Mouse (Mus musculus) gastrocnemius, postnatal 14 days (tissue): Measurements from ENCODE around the gene Bcl10. TPM values are rescaled to one million over a fixed set of nuclear protein-coding genes. Genes with fewer than 3 reads are reported as not detected.
"Not testable (repeated sequence)": the region's sequence is repeated elsewhere in the genome, so short reads cannot be mapped to it uniquely, and the experiment has no call there.

Experiments used
- DNase-seq: peaks from one replicate; pipeline ENCODE4 v3.0.0; 2021; ENCODE audit warnings: mixed read lengths
- intact Hi-C: fragments of 180-260 bp; cut with DNase I; formaldehyde crosslinking; loops from one replicate; pipeline ENCODE4 v1.15.1; 2025; ENCODE audit warnings: low total_unique reads
- long read RNA-seq, 2 experiments: library from polyadenylated mRNA; stranded (forward); transcript quantifications; one replicate each; pipeline ENCODE4 v2.0.0; 2021
- total RNA-seq, 2 experiments: library from RNA; stranded (reverse); gene quantifications; 2 replicates each; pipeline ENCODE4 v1.2.3; 2021

Gene Bcl10
- 10 to 100 TPM; 13.6 to 14.0 TPM for total RNA-seq
- long read RNA-seq, experiment 1, transcript Bcl10-201 (3 exons, 1,949 nt) = major isoform, 17 of 18 reads
- long read RNA-seq, experiment 1, partial matches to known transcripts = 0 of 18 reads
- long read RNA-seq, experiment 1, other reads (novel, unspliced or antisense) = 1 of 18 reads
- long read RNA-seq, experiment 2, transcript Bcl10-201 (3 exons, 1,949 nt) = major isoform, 18 of 18 reads
- long read RNA-seq, experiment 2, partial matches to known transcripts = 0 of 18 reads
- long read RNA-seq, experiment 2, other reads (novel, unspliced or antisense) = 0 of 18 reads

DNA sequence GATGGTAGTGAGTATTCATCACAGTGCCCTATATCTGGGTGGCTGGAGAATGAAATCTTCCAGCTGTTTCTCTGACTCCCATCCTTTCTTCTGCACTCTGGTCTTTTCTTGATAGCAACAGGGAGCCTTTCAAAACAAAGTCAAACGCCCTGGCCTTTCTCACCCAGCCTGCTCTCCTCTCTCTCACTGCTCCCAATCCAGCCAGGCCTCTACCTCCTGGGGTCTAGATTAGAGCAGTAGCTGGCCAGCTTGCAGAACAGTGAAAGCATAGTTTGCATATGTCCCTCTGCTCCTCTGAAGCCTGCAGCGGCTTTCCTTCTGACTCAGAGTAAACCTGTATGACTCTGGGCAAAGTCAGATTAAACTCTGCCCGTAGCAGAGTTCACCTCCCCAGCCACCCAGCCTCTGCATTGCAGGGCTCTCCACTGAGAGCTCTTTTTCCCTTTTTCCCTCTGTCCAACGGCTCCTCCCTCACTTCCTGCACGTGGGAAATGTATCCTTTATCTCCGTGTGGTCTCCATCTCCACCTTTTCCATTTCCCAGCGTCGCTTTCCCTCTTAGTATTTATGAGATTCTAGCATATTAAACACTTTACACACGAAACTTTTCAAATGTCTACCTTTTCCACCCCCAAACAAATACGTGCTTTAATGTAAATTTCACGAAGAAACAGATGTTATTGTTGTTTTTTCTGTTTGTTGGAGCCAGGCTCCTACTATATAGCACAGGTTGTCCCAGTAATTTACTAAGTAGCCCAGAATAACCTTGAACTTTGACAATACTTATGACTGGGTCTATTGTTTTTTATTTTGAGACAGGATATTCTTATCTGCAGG, at the start of gene Bcl10:
TSS of gene Bcl10 (plus strand) at position 786 of the 836 bp plus-strand sequence.
- intact Hi-C loops = no loop called here

GRCm38 (mm10) chr3:145873271-145873670, 49.3 kb upstream of the Bcl10 start:
- intact Hi-C loops = no loop called here
- no peak for DNase-seq

More for the DNA sequence above, at the start of gene Bcl10:
- DNase-seq = no peak

DNA sequence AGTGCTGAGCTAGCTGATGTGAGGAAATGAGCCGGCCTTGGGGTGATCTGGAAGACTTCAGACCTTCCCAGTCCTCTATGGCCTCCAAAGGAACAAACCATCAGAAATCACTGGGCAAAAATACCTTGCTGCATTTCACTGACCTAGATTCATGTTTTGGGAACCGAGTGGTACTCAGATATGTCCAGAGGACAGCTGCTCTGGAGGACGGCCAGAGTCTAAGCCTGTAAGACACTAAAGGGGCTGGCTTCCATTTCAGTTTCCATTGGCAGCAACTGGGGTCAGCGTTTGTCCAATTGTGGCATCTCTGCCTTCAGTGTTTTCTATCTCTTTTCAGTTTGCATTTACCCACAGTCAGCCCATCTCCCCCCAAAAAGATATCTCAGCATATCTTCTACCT, 48.5 kb upstream of the Bcl10 start:
- intact Hi-C loops = no loop called here
- DNase-seq = peak; percentile 86

DNA sequence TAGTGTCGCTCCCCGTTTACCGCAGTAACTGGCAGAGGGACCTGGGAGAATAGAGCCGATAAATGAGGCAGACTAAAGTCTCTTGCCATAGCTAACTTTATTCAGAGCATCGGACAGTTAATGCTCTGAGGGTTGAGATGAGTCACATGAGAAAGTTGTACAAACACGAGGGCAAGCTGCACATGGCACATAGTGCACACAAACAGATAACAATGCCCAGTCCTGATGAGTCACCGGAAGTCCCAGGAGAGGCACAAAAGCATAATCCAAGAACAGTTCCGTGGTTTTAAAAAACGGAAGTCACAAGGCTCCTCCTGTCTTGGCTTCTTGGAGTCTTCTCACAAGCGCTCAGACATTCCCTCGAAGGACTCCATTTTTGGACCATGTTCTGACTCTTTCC, 46.5 kb upstream of the Bcl10 start:
- intact Hi-C loops = no loop called here
- DNase-seq = no peak

GRCm38 (mm10) chr3:145878867-145879266, 43.7 kb upstream of the Bcl10 start:
- DNase-seq, intact Hi-C loops: not testable (repeated sequence)

DNA sequence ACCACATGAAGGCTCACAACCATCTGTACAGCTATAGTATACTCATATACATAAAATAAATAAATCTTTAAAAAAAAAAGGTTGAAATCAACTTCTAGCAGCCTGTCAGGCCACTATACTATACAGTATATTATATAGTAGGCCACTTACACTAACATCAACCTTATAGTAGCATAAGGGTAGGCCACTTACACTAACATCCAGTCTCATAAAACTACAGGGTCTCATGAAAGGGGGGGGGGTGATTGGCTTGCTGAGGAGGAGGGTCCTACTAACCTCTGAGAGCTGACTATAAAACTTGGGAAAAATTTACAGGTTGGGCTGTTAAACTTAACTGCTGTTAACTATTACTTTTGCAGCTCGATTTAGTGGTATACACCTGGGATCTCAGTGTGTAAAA, 42.3 kb upstream of the Bcl10 start:
- intact Hi-C loops = no loop called here
- DNase-seq = no peak

- DNase-seq = no peak
- intact Hi-C loops = no loop called here
Measured at GRCm38 (mm10) chr3:145882076-145882874, 40.3 kb upstream of the Bcl10 start.

DNA sequence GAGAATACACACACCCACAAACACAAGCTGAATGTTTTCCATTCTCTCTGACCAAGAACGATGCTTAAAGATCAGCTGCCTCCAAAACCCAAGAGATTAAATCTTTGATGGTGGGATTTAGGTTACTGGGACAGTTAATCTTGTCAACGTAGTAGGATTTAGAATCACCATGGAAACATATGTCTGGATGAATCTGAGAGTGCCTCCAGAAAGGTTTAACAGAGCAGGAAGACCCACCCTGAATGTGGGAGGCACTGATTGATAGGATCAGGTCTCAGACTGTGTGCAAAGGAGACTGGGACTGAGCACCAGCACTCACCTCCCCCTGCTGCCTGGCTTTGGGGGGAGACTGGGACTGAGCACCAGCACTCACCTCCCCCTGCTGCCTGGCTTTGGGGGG, 39.4 kb upstream of the Bcl10 start:
- no peak for DNase-seq
- intact Hi-C loops = no loop called here

GRCm38 (mm10) chr3:145885376-145885775, 37.2 kb upstream of the Bcl10 start:
- intact Hi-C loops = no loop called here
- DNase-seq = no peak

DNA sequence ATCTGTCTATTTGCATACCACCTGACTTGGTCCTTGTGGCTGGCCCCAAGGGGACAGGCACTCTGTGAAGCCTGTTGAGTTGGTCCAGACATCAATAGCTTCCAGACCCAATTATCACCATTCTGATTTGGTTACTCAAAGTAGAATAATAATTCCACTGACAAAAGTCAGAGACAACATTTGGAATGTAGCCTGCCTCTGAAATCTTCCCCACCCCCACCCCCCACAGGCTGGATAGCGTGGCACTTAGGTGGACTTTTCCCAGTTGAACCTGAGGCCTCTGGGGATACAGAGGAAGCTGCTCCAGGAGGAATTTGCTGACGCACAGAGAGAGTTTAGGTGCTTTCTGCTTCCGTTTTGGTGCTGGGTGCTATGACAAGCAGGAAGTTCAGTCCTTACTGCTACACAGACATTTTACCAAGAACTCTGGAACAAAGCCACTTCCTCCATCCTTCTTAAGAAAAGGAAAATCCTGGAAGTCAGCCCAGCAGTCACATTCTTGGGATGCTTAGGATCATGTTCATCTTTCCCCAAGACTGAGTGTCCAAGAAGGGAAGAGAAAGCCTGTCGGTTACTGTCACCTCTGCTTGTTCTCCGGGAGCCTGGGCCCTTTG, 36.6 kb upstream of the Bcl10 start:
- DNase-seq = no peak

GRCm38 (mm10) chr3:145887430-145887971, 35.1 kb upstream of the Bcl10 start:
- intact Hi-C loops = no loop called here
- no peak for DNase-seq

More for the DNA sequence above, 36.6 kb upstream of the Bcl10 start:
- intact Hi-C loops = no loop called here

- intact Hi-C loops = no loop called here
- DNase-seq = no peak
Measured at GRCm38 (mm10) chr3:145890346-145891132, 32.1 kb upstream of the Bcl10 start.

GRCm38 (mm10) chr3:145892451-145892850, 30.2 kb upstream of the Bcl10 start:
- intact Hi-C loops = no loop called here
- DNase-seq = no peak

- intact Hi-C loops = no loop called here
Measured at GRCm38 (mm10) chr3:145894131-145894530, 28.5 kb upstream of the Bcl10 start.

DNA sequence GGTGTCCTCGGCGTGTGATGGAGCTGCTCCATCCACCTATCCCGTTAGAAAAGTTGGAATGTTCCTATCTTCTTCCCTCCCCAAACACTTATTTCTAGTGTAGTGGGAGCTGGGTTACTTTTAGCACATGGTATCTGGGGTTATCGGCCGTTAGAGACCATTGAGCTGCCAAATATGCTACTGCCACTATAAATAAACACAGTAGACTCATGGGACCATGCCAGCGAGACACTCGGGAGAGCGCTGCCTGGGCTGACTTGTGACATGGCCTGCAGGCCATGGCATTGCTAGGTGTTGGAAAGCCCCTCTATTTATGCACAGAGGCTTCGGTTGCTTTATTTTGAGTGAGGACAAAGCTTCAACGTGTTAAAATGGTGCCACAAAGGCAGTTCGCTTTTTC, 24.9 kb upstream of the Bcl10 start:
- DNase-seq = peak; percentile 66
- intact Hi-C loops = no loop called here

More at GRCm38 (mm10) chr3:145894131-145894530, 28.5 kb upstream of the Bcl10 start:
- DNase-seq = no peak

DNA sequence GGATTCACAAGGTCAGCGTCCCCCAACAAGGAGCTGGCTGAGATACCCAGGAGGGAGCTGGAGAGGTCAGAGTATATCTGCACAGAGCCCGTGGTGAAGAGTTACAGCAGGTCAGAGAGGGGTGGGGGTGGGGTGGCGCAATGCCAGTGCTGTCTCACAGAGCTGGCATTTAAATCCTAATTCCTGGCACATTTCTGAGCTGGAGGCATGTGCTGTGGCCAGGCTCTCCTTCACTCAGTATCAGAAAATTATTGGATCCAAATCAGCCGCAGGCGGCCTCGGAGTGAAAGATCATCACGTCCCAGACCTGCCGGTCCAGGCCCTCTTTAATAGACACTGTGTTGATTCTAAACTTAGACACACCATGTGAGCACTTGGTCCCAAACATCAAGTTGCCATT, 22.8 kb upstream of the Bcl10 start:
- intact Hi-C loops = no loop called here
- peak; percentile 22 for DNase-seq

GRCm38 (mm10) chr3:145903530-145903929, 19.1 kb upstream of the Bcl10 start:
- no peak for DNase-seq
- intact Hi-C loops = no loop called here
